Mouse (Mus musculus): ENCODE results near the gene Rex1bd. TPM values are rescaled to one million over a fixed set of nuclear protein-coding genes. Genes with fewer than 3 reads are reported as not detected.
A peak's percentile ranks its signal among the peaks of the same experiment; 100 is the strongest.

Gene Rex1bd
- polyA plus RNA-seq, 1 experiment: 175 TPM

- peak; percentile 81 for TF ChIP-seq POLR2A (IDR thresholded peaks at IDR 0.05; ENCODE audit: borderline replicate concordance, extremely low read depth, insufficient read depth, insufficient read length, poor library complexity, severe bottlenecking)
- no peak for TF ChIP-seq CTCF (IDR thresholded peaks at IDR 0.05; ENCODE audit: borderline replicate concordance, extremely low read depth, insufficient read depth, insufficient read length)
- DNase-seq (ENCODE audit: low read depth): peak; percentile 99
Measured at GRCm38 (mm10) chr8:70510228-70510915, 3.8 kb upstream of the Rex1bd start, which contains the start of gene Uba52. TSS of gene Uba52 (minus strand) at chr8:70510801.

DNA sequence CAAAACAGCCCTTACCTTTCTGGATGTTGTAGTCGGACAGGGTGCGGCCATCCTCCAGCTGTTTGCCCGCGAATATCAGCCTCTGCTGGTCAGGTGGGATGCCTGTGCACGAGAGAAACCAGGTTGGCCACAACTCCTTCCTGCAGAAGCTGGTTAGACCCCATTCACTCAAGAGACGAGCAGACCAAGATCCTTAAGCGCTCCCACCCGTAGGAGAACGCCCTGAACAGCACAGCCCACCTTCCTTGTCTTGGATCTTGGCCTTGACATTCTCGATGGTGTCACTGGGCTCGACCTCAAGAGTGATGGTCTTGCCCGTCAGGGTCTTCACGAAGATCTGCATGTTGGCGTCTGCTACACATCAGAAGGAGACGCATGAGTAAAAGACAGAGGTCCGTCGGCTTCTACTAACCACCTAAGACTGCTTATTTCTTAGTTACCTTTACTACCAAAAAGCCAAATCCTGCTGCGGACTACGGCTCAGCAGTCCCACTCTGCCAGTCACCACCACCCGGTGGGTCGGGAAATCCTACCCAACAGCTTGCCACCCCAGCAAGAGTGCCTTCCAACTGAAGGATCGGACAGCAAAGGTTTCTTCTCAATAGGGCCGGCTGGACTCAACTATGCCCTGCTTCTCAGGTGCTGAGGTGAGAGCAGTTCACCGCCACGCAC, 2.9 kb upstream of the Rex1bd start:
- TF ChIP-seq CTCF (IDR thresholded peaks at IDR 0.05; ENCODE audit: borderline replicate concordance, extremely low read depth, insufficient read depth, insufficient read length): no peak
- no peak for TF ChIP-seq POLR2A (IDR thresholded peaks at IDR 0.05; ENCODE audit: borderline replicate concordance, extremely low read depth, insufficient read depth, insufficient read length, poor library complexity, severe bottlenecking)
- no peak for DNase-seq (ENCODE audit: low read depth)

- no peak for TF ChIP-seq POLR2A (IDR thresholded peaks at IDR 0.05; ENCODE audit: borderline replicate concordance, extremely low read depth, insufficient read depth, insufficient read length, poor library complexity, severe bottlenecking)
- no peak for TF ChIP-seq CTCF (IDR thresholded peaks at IDR 0.05; ENCODE audit: borderline replicate concordance, extremely low read depth, insufficient read depth, insufficient read length)
- DNase-seq (ENCODE audit: low read depth): no peak
Measured at GRCm38 (mm10) chr8:70507027-70507393, 458 bp upstream of the Rex1bd start.

DNA sequence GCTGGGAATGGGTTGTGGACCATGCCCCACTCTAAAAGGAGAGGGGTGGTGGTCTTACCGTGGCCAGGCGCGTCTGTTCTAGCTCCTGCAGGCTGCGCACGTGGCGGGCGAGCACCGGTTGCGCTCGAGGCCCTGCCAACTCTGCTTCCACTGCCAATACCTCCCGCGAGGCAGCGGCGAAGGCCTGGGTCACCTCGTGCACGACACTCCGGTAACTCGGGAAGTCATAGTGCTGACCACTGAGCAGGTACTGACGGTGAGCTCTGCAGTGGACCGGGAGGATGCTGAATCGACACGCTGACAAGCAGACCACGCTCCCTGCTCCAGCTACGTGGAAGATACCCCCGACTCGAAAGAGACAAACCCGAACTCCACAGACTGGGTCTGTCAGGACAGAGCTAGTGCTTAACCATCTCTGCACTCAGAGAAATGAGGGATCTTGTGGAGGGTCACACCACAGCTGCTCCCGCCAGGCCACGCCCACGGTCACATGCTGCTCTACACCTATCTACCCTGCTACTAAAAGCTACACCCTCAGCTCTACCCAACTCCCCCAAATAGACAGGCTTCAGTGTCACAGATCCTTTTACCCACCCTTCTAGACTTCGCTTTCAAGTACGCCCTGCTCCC, 739 bp downstream of the Rex1bd start:
- TF ChIP-seq POLR2A (IDR thresholded peaks at IDR 0.05; ENCODE audit: borderline replicate concordance, extremely low read depth, insufficient read depth, insufficient read length, poor library complexity, severe bottlenecking) (no peak), CTCF (IDR thresholded peaks at IDR 0.05; ENCODE audit: borderline replicate concordance, extremely low read depth, insufficient read depth, insufficient read length) (no peak)
- no peak for DNase-seq (ENCODE audit: low read depth)

DNA sequence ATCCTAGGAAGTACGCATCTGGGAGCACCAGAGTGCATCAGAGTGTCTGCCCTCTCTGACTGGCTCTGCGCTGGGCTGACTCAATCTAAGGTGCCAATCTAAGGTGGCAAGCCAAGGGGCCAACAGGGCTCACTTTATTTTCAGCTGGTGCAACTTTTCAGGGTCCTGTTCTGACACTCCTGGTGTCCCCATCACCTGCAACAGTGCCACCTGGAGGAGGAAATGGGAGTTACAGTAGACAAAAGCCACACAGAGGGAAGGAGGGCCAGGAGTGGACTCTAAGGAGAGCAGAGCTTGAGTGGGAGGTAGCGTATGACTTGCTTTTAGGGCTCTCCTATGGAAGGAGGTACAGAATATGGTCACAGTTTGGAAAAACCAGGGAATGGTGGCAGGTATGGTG, 1.7 kb downstream of the Rex1bd start:
- peak; percentile 68 for DNase-seq (ENCODE audit: low read depth)
- TF ChIP-seq POLR2A (IDR thresholded peaks at IDR 0.05; ENCODE audit: borderline replicate concordance, extremely low read depth, insufficient read depth, insufficient read length, poor library complexity, severe bottlenecking) (no peak), CTCF (IDR thresholded peaks at IDR 0.05; ENCODE audit: borderline replicate concordance, extremely low read depth, insufficient read depth, insufficient read length) (peak; percentile 82)

DNA sequence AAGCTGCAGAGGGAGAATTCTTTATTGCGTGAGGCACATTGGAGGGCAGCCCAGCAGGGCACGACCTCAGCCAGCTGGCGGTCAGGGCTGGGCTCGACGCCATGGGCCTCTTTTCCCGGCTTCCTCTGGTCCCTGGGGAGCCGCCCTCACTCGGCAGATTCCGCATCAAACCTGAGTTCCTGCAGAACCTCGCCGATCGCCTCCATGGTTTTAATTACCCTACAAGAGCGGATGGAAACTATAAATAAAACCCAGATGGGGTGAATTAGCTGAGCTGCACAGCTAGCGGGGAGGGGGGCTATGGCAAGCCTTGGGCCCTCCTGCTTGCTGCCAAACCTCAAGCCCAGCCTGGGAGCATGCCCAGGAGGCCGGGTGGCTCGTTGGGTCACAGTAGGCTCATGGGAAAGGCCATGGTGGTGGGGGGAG, 2.2 kb downstream of the Rex1bd start:
- no peak for TF ChIP-seq POLR2A (IDR thresholded peaks at IDR 0.05; ENCODE audit: borderline replicate concordance, extremely low read depth, insufficient read depth, insufficient read length, poor library complexity, severe bottlenecking)
- TF ChIP-seq CTCF (IDR thresholded peaks at IDR 0.05; ENCODE audit: borderline replicate concordance, extremely low read depth, insufficient read depth, insufficient read length): no peak
- peak; percentile 45 for DNase-seq (ENCODE audit: low read depth)

DNA sequence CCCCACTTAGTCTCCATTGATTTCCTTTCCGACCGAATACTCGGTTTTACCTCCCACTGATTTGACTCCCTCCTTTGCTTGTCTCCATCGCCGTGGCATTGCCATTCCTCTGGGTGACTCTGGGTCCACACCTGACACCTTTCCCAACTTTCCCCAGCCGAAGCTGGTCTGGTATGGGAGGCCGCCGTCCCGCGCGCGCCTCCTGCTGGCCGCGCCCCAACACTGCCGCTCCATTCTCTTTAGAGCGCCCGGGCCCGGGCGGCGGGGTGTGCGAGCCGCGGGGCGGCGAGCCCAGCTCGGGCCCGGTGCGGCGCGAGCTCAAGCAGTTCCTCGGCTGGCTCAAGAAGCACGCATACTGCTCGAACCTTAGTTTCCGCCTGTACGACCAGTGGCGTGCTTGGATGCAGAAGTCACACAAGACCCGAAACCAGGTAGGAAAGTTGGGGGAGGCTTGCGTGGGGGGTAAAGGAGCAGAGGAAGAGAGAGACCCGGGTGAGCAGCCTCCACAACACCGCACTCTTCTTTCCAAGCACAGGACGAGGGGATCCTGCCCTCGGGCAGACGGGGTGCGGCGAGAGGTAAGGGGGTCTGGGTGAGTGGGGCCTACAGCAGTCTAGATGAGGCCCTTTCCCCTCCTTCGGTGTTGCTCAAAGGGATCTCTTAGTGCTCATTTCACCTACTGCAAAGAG, 3.3 kb downstream of the Rex1bd start:
- no peak for TF ChIP-seq POLR2A (IDR thresholded peaks at IDR 0.05; ENCODE audit: borderline replicate concordance, extremely low read depth, insufficient read depth, insufficient read length, poor library complexity, severe bottlenecking)
- TF ChIP-seq CTCF (IDR thresholded peaks at IDR 0.05; ENCODE audit: borderline replicate concordance, extremely low read depth, insufficient read depth, insufficient read length): peak; percentile 90

DNA sequence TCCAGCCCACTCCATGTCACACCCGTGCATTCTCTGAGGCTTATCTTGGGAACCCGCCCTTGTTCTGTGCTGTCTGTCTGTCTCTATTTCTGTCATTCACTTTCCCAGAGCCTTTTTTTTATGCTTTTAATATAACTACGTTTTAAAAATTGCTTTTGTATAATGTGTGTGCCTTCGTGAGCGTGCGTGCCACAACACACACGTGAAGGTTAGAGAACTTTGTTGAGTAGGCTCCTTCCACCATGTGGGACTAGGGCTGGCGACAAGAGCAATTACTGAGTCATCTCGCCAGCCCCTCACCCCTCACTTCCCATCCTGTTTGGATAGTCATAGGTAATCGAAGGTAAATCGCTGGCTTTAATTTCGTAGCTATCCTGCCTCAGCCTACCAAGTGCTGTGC, 4.0 kb downstream of the Rex1bd start:
- TF ChIP-seq POLR2A (IDR thresholded peaks at IDR 0.05; ENCODE audit: borderline replicate concordance, extremely low read depth, insufficient read depth, insufficient read length, poor library complexity, severe bottlenecking) (no peak), CTCF (IDR thresholded peaks at IDR 0.05; ENCODE audit: borderline replicate concordance, extremely low read depth, insufficient read depth, insufficient read length) (no peak)
- DNase-seq (ENCODE audit: low read depth): no peak

More for the DNA sequence above, 3.3 kb downstream of the Rex1bd start:
- DNase-seq (ENCODE audit: low read depth): peak; percentile 63

- TF ChIP-seq POLR2A (IDR thresholded peaks at IDR 0.05; ENCODE audit: borderline replicate concordance, extremely low read depth, insufficient read depth, insufficient read length, poor library complexity, severe bottlenecking): no peak
- no peak for TF ChIP-seq CTCF (IDR thresholded peaks at IDR 0.05; ENCODE audit: borderline replicate concordance, extremely low read depth, insufficient read depth, insufficient read length)
- DNase-seq (ENCODE audit: low read depth): peak; percentile 62
Measured at GRCm38 (mm10) chr8:70501820-70502529, 4.6 kb downstream of the Rex1bd start.

DNA sequence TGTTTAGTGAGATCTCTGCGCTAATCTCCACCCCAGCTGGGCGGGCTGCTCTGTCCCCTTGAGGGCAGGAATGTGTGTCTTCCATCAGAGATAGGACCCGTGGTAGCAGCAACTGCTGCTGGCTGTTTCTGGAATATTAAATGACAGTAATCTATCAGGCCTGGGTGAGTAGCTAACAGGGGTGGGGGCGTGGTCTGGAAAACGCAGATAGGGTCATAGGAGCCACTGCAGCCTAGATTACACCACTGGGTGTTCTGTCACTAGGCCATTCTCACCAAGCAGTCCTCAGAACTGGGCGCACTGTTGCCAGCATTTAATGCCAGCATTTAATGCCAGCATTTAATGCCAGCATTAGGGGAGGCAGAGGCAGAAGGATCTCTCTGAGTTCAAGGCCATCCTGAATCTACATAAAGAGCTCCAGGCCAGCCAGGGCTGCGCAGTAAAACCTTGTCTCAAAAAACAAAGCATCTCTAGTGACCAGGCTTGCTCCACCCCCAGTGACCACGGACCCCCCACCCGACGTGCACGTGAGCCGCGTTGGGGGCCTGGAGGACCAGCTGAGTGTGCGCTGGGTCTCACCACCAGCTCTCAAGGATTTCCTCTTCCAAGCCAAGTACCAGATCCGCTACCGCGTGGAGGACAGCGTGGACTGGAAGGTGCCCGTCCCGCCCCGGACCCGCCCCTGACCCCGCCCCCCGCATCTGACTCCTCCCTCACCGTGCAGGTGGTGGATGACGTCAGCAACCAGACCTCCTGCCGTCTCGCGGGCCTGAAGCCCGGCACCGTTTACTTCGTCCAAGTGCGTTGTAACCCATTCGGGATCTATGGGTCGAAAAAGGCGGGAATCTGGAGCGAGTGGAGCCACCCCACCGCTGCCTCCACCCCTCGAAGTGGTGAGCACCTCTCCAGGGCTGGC, 5.9 kb downstream of the Rex1bd start:
- DNase-seq (ENCODE audit: low read depth): no peak
- TF ChIP-seq CTCF (IDR thresholded peaks at IDR 0.05; ENCODE audit: borderline replicate concordance, extremely low read depth, insufficient read depth, insufficient read length) (no peak), POLR2A (IDR thresholded peaks at IDR 0.05; ENCODE audit: borderline replicate concordance, extremely low read depth, insufficient read depth, insufficient read length, poor library complexity, severe bottlenecking) (no peak)

Measured in brain, embryonic 14.5 days (tissue).